Mouse (Mus musculus): ENCODE results near the gene Mcm10. TPM values are rescaled to one million over a fixed set of nuclear protein-coding genes. Genes with fewer than 3 reads are reported as not detected.
"Not testable (repeated sequence)": the region's sequence is repeated elsewhere in the genome, so short reads cannot be mapped to it uniquely, and the experiment has no call there.

Mcm10 gene
- polyA plus RNA-seq, 1 experiment from 2014 or later, result 49.8 TPM

- H3K4me2 ChIP-seq, result no peak overlapping the region
- ATAC-seq (ENCODE audit: low FRiP score), result no peak
- no peaks in the 10 kb centered on the region for H3K4me1 ChIP-seq (ENCODE audit: control insufficient read depth, insufficient read depth, low read length)
- WGBS, result 41% methylated on average over 8 of the region's 8 CpGs
- no peak overlapping the region for H3K9ac ChIP-seq (ENCODE audit: low read length)
- no peaks in the 10 kb centered on the region for H3K36me3 ChIP-seq (ENCODE audit: control insufficient read depth, insufficient read depth, low read length)
- no peaks in the 10 kb centered on the region for H3K9me3 ChIP-seq (ENCODE audit: control insufficient read depth, low read length)
- no peak overlapping the region for H3K4me3 ChIP-seq (ENCODE audit: low read depth, low read length)
- no peak for DNase-seq (ENCODE audit: low spot score, missing footprints)
- no peaks in the 10 kb centered on the region for H3K27me3 ChIP-seq (ENCODE audit: control insufficient read depth, insufficient read depth, low read length)
- H3K27ac ChIP-seq (ENCODE audit: low read depth, low read length), result no peak overlapping the region
Measured at GRCm38 (mm10) chr2:4978091-4978490, 34.5 kb downstream of the Mcm10 start.

DNA sequence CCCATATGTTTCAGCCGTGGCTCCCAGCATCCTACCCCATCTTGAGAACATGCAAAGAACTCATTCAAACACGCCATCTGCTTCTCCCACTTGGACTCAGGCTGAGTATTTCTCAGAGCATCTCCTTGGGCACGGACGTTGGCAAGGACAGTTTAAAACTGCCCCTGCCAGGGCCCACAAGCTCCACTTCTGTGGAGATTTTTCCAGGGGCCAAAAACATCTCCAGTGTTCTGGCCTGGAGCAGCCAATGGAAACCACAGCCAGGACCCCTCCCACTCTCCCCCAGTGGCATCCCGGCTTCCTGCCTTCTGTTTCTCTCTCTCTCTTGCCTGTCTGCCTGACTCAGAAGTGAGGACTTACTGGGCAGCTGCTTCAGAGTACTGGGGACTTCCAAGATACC, 36.8 kb downstream of the Mcm10 start, which contains the start of gene Ucma:
Gene Ucma (plus strand): TSS at position 316 of the 400 bp plus-strand sequence.
- WGBS, result 82% methylated on average over 5 of the region's 5 CpGs
- no peak for ATAC-seq (ENCODE audit: low FRiP score)
- H3K4me1 ChIP-seq (ENCODE audit: control insufficient read depth, insufficient read depth, low read length), result no peaks in the 10 kb centered on the region

GRCm38 (mm10) chr2:4969083-4969482, 43.5 kb downstream of the Mcm10 start:
- WGBS, result 97% methylated on average over 1 of the region's 2 CpGs
- no peak for DNase-seq (ENCODE audit: low spot score, missing footprints)
- Histone ChIP-seq H3K4me2 (no peak overlapping the region), H3K4me3 (ENCODE audit: low read depth, low read length) (no peak overlapping the region), H3K4me1 (ENCODE audit: control insufficient read depth, insufficient read depth, low read length) (no peaks in the 10 kb centered on the region), H3K27me3 (ENCODE audit: control insufficient read depth, insufficient read depth, low read length) (no peaks in the 10 kb centered on the region), H3K36me3 (ENCODE audit: control insufficient read depth, insufficient read depth, low read length) (no peaks in the 10 kb centered on the region), H3K9me3 (ENCODE audit: control insufficient read depth, low read length) (no peaks in the 10 kb centered on the region), H3K9ac (ENCODE audit: low read length) (no peak overlapping the region), H3K27ac (ENCODE audit: low read depth, low read length) (no peak overlapping the region)
- no peak for ATAC-seq (ENCODE audit: low FRiP score)

More for the DNA sequence above, 36.8 kb downstream of the Mcm10 start, which contains the start of gene Ucma:
- Histone ChIP-seq H3K36me3 (ENCODE audit: control insufficient read depth, insufficient read depth, low read length) (no peaks in the 10 kb centered on the region), H3K27ac (ENCODE audit: low read depth, low read length) (no peak within 1 kb of the TSS), H3K9me3 (ENCODE audit: control insufficient read depth, low read length) (no peaks in the 10 kb centered on the region), H3K4me2 (no peak within 1 kb of the TSS), H3K27me3 (ENCODE audit: control insufficient read depth, insufficient read depth, low read length) (no peaks in the 10 kb centered on the region), H3K9ac (ENCODE audit: low read length) (no peak within 1 kb of the TSS), H3K4me3 (ENCODE audit: low read depth, low read length) (no peak within 1 kb of the TSS)
- DNase-seq (ENCODE audit: low spot score, missing footprints), result no peak

DNA sequence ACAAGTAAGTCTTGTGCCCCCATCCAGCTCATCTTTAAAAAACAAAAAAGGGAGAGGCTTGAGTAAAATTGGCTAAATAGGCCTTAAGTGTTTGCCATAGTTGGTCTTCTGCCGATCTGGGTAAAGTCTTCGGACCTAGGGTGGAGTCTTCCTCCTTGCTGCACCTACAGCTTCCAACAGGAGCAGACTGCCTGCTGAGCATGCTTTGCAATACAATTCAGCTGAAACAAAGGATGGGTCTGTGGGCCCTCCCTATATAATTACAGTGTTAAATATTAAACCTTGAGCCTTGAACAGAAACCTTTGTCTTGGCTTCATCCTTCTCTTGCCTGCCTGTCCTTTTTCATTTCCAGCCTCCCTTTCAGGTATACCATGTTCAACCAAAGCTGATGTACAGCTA, 44.8 kb downstream of the Mcm10 start:
- no peaks in the 10 kb centered on the region for H3K36me3 ChIP-seq (ENCODE audit: control insufficient read depth, insufficient read depth, low read length)
- H3K9ac ChIP-seq (ENCODE audit: low read length), result no peak overlapping the region
- no peaks in the 10 kb centered on the region for H3K9me3 ChIP-seq (ENCODE audit: control insufficient read depth, low read length)
- 96% methylated on average over 2 of the region's 2 CpGs for WGBS
- ATAC-seq (ENCODE audit: low FRiP score) (no peak), DNase-seq (ENCODE audit: low spot score, missing footprints) (no peak)
- H3K27ac ChIP-seq (ENCODE audit: low read depth, low read length), result no peak overlapping the region
- no peaks in the 10 kb centered on the region for H3K4me1 ChIP-seq (ENCODE audit: control insufficient read depth, insufficient read depth, low read length)
- no peak overlapping the region for H3K4me2 ChIP-seq
- H3K4me3 ChIP-seq (ENCODE audit: low read depth, low read length), result no peak overlapping the region
- H3K27me3 ChIP-seq (ENCODE audit: control insufficient read depth, insufficient read depth, low read length), result no peaks in the 10 kb centered on the region

GRCm38 (mm10) chr2:4958039-4958438, 54.6 kb downstream of the Mcm10 start:
- no peak overlapping the region for H3K4me3 ChIP-seq (ENCODE audit: low read depth, low read length)
- no peaks in the 10 kb centered on the region for H3K36me3 ChIP-seq (ENCODE audit: control insufficient read depth, insufficient read depth, low read length)
- no peak overlapping the region for H3K9ac ChIP-seq (ENCODE audit: low read length)
- DNase-seq (ENCODE audit: low spot score, missing footprints) (no peak), ATAC-seq (ENCODE audit: low FRiP score) (no peak)
- H3K4me2 ChIP-seq, result no peak overlapping the region
- no peaks in the 10 kb centered on the region for H3K27me3 ChIP-seq (ENCODE audit: control insufficient read depth, insufficient read depth, low read length)
- no peaks in the 10 kb centered on the region for H3K4me1 ChIP-seq (ENCODE audit: control insufficient read depth, insufficient read depth, low read length)
- no peak overlapping the region for H3K27ac ChIP-seq (ENCODE audit: low read depth, low read length)
- no peaks in the 10 kb centered on the region for H3K9me3 ChIP-seq (ENCODE audit: control insufficient read depth, low read length)
- WGBS, result 94% methylated on average over 12 of the region's 12 CpGs

- ATAC-seq (ENCODE audit: low FRiP score), result no peak
- no peak for DNase-seq (ENCODE audit: low spot score, missing footprints)
- Histone ChIP-seq H3K4me1 (ENCODE audit: control insufficient read depth, insufficient read depth, low read length) (no peaks in the 10 kb centered on the region), H3K27ac (ENCODE audit: low read depth, low read length) (no peak overlapping the region), H3K36me3 (ENCODE audit: control insufficient read depth, insufficient read depth, low read length) (no peaks in the 10 kb centered on the region), H3K27me3 (ENCODE audit: control insufficient read depth, insufficient read depth, low read length) (no peaks in the 10 kb centered on the region), H3K4me3 (ENCODE audit: low read depth, low read length) (no peak overlapping the region), H3K4me2 (no peak overlapping the region), H3K9me3 (ENCODE audit: control insufficient read depth, low read length) (no peaks in the 10 kb centered on the region), H3K9ac (ENCODE audit: low read length) (no peak overlapping the region)
- WGBS, result 92% methylated on average over 6 of the region's 6 CpGs
Measured at GRCm38 (mm10) chr2:4954216-4954760, 58.3 kb downstream of the Mcm10 start.

DNA sequence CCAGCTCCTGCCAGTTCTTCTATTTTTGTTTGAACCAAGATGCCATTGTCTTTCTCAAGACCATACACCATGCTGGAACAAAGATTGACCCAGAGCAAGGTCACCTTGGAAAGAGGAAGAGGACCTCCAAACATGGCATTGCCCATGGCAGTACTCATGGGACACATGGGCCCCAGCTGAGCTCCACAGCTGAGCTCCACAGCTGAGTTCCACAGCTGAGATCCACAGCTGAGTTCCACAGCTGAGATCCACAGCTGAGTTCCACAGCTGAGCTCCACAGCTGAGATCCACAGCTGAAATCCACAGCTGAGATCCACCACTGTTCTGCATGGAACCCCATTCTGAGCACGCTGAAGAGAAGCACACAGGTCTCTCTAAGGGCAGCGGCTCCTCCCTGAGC, 61.6 kb downstream of the Mcm10 start:
- Histone ChIP-seq H3K27ac (ENCODE audit: low read depth, low read length) (no peak overlapping the region), H3K9me3 (ENCODE audit: control insufficient read depth, low read length) (no peaks in the 10 kb centered on the region), H3K4me1 (ENCODE audit: control insufficient read depth, insufficient read depth, low read length) (no peaks in the 10 kb centered on the region), H3K36me3 (ENCODE audit: control insufficient read depth, insufficient read depth, low read length) (no peaks in the 10 kb centered on the region), H3K9ac (ENCODE audit: low read length) (no peak overlapping the region), H3K4me2 (no peak overlapping the region), H3K27me3 (ENCODE audit: control insufficient read depth, insufficient read depth, low read length) (no peaks in the 10 kb centered on the region), H3K4me3 (ENCODE audit: low read depth, low read length) (no peak overlapping the region)
- WGBS, result 96% methylated on average over 2 of the region's 2 CpGs
- ATAC-seq (ENCODE audit: low FRiP score) (no peak), DNase-seq (ENCODE audit: low spot score, missing footprints) (no peak)

DNA sequence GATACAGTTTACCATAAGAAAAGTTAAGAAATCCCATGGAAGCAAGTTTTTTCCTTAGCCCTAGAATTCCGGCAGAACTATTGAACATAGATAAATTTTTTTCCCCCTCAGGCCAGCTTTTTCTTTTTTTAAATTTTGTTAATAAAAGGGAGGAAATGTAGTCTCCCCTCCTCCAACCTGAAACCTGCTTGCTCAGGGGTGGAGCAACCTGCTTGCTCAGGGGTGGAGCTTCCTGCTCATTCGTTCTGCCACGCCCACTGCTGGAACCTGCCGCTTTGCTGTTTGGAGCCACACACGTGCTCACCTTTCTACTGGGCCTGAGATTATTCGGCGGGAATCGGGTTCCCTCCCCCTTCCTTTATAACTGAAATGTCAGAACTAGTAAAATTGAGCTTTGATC, 62.9 kb downstream of the Mcm10 start:
- H3K27ac ChIP-seq (ENCODE audit: low read depth, low read length); H3K4me3 ChIP-seq (ENCODE audit: low read depth, low read length); H3K9ac ChIP-seq (ENCODE audit: low read length); H3K9me3 ChIP-seq (ENCODE audit: control insufficient read depth, low read length); H3K27me3 ChIP-seq (ENCODE audit: control insufficient read depth, insufficient read depth, low read length); H3K4me2 ChIP-seq; H3K36me3 ChIP-seq (ENCODE audit: control insufficient read depth, insufficient read depth, low read length); DNase-seq (ENCODE audit: low spot score, missing footprints); H3K4me1 ChIP-seq (ENCODE audit: control insufficient read depth, insufficient read depth, low read length); ATAC-seq (ENCODE audit: low FRiP score): not testable (repeated sequence)
- 94% methylated on average over 8 of the region's 8 CpGs for WGBS

GRCm38 (mm10) chr2:4940861-4941260, 71.7 kb downstream of the Mcm10 start:
- ATAC-seq (ENCODE audit: low FRiP score), result no peak
- Histone ChIP-seq H3K27ac (ENCODE audit: low read depth, low read length) (no peak overlapping the region), H3K9ac (ENCODE audit: low read length) (no peak overlapping the region), H3K36me3 (ENCODE audit: control insufficient read depth, insufficient read depth, low read length) (peaks cover 4% of the 10 kb centered on the region; the same call in 1 of the 2 replicates), H3K27me3 (ENCODE audit: control insufficient read depth, insufficient read depth, low read length) (no peaks in the 10 kb centered on the region), H3K4me1 (ENCODE audit: control insufficient read depth, insufficient read depth, low read length) (no peaks in the 10 kb centered on the region), H3K4me2 (no peak overlapping the region), H3K4me3 (ENCODE audit: low read depth, low read length) (no peak overlapping the region), H3K9me3 (ENCODE audit: control insufficient read depth, low read length) (no peaks in the 10 kb centered on the region)
- 89% methylated on average over 11 of the region's 11 CpGs for WGBS
- no peak for DNase-seq (ENCODE audit: low spot score, missing footprints)
